Mouse (Mus musculus) stomach, embryonic 14.5 days (tissue): ENCODE results near the gene Pde4d. TPM values are rescaled to one million over a fixed set of nuclear protein-coding genes. Genes with fewer than 3 reads are reported as not detected.

ENCODE experiments used
- ATAC-seq: fragments of 200-750 bp; cut with Nextera tagmentation; 2 replicates; pipeline ENCODE4 v1.8.0; 2017; ENCODE audit warnings: low read depth, moderate TSS enrichment; ENCODE audit not compliant: insufficient number of reproducible peaks, insufficient read depth, low FRiP score
- H3K27ac ChIP-seq: fragments of 300-500 bp; sonication (generic); 2 replicates; pipeline ENCODE4 v1.5.1; 2014; ENCODE audit warnings: mild to moderate bottlenecking, low read length, moderate library complexity, mixed read lengths
- H3K27me3 ChIP-seq: fragments of 300-500 bp; sonication (generic); 2 replicates; pipeline ENCODE4 v1.6.1; 2014; ENCODE audit warnings: low read length, control low read depth, mixed read lengths; ENCODE audit not compliant: control insufficient read depth, insufficient read depth
- H3K36me3 ChIP-seq: fragments of 300-500 bp; sonication (generic); 2 replicates; pipeline ENCODE4 v1.6.1; 2014; ENCODE audit warnings: mild to moderate bottlenecking, control low read depth, low read length, moderate library complexity, mixed read lengths; ENCODE audit not compliant: control insufficient read depth, insufficient read depth
- H3K4me1 ChIP-seq: fragments of 300-500 bp; sonication (generic); 2 replicates; pipeline ENCODE4 v1.6.1; 2014; ENCODE audit warnings: low read length, control low read depth, mixed read lengths; ENCODE audit not compliant: control insufficient read depth, insufficient read depth
- H3K4me2 ChIP-seq: fragments of 300-500 bp; sonication (generic); replicated peaks from 2 replicates; pipeline ENCODE4 v1.6.1; 2014; ENCODE audit warnings: low read depth, low read length, control low read depth
- H3K4me3 ChIP-seq: fragments of 300-500 bp; sonication (generic); 2 replicates; pipeline ENCODE4 v1.5.1; 2014; ENCODE audit warnings: low read depth, low read length, control low read depth
- H3K9ac ChIP-seq: fragments of 300-500 bp; sonication (generic); replicated peaks from 2 replicates; pipeline ENCODE4 v1.6.1; 2014; ENCODE audit warnings: low read depth, mild to moderate bottlenecking, control low read depth, low read length, moderate library complexity, mixed read lengths
- H3K9me3 ChIP-seq: fragments of 300-500 bp; sonication (generic); 2 replicates; pipeline ENCODE4 v1.6.1; 2016; ENCODE audit warnings: low read depth, low read length, control low read depth; ENCODE audit not compliant: control insufficient read depth
- WGBS: fragments of 180-500 bp; shearing (Covaris S2); extraction: QIAGEN DNeasy Blood & Tissue Kit; methylation state at CpG from one replicate; pipeline ENCODE4 v1.1.7; 2014; 5-methylcytosine and 5-hydroxymethylcytosine counted together
- polyA plus RNA-seq: library from polyadenylated mRNA; unstranded; fragments of >200 nt; fragmentation: Nextera tagmentation; extraction: Ambion mirVana; gene quantifications from 2 replicates; pipeline ENCODE4 v1.2.1, GENCODE M21; 2014

The Pde4d gene
- polyA plus RNA-seq, 1 experiment from 2014 or later, result 29.3 TPM

DNA sequence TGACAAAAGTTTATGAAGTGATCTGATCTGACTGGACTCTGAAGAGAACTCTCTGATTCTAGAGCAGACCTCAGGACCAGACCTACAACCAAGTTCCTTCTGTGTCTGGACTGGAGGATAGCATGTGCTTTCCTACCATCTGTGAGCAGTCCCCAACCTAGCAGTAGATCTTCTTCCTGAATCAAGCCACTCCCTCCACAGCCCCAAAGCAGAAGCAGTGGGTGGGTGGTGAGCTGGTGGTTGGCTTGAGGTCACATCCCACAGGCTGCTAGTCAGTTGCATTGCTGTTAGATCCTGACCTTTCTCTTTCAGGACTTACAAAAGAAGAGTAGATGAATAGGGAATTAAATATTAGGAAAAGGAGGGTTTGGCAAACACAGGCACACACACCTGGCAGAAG is 16.0 kb downstream of the Pde4d start:
- H3K27me3 ChIP-seq, result no peaks in the 10 kb centered on the region
- H3K27ac ChIP-seq, result no peak overlapping the region
- H3K36me3 ChIP-seq, result no peaks in the 10 kb centered on the region
- no peaks in the 10 kb centered on the region for H3K4me1 ChIP-seq
- no peak overlapping the region for H3K9ac ChIP-seq
- no peak overlapping the region for H3K4me2 ChIP-seq
- no peak for ATAC-seq
- no peak overlapping the region for H3K4me3 ChIP-seq
- H3K9me3 ChIP-seq, result no peaks in the 10 kb centered on the region

DNA sequence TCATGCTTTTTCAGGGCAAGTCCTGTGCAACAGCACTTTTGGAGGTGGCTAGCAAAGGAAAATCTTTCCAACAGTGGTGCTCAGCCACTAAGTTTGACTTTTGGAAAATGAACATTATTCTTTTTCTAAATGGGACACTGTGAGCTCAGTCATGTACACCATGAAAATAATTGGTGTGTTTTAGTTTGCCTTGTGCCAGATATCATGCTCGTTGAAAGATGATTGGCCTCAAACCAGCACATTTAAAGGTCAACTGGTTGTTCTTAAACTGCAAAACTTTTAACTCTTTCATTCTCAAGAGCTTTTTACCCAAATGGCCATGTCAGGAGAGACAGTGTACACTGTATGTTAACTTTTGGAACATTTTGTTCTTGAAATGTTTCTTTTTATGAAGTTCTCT is 17.3 kb downstream of the Pde4d start:
- H3K4me2 ChIP-seq, result no peak overlapping the region
- no peak overlapping the region for H3K9ac ChIP-seq
- no peaks in the 10 kb centered on the region for H3K27me3 ChIP-seq
- no peaks in the 10 kb centered on the region for H3K36me3 ChIP-seq
- no peak overlapping the region for H3K27ac ChIP-seq
- ATAC-seq, result no peak
- no peaks in the 10 kb centered on the region for H3K9me3 ChIP-seq
- H3K4me3 ChIP-seq, result no peak overlapping the region
- 16% methylated on average over 1 of the region's 1 CpGs for WGBS
- H3K4me1 ChIP-seq, result no peaks in the 10 kb centered on the region

DNA sequence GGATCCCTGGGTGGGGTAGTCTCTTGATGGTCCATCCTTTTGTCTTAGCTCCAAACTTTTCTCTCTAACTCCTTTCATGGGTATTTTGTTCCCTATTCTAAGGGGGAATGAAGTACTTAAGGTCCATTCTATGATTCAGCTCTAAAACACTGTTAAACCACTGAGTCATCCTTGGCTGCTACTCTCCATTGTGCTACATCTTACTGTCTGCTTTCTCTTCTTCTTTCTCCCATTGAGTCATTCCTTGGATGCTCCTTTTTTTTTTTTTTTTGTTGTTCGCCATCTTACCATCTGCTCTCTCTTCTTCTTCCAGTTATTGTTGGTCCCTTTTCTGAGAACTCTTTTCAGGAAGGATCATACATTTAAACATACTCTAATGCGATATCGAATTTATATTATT is 30.7 kb downstream of the Pde4d start:
- Histone ChIP-seq H3K27me3 (no peaks in the 10 kb centered on the region), H3K4me2 (no peak overlapping the region), H3K4me3 (no peak overlapping the region), H3K27ac (no peak overlapping the region), H3K9ac (no peak overlapping the region), H3K9me3 (no peaks in the 10 kb centered on the region), H3K36me3 (no peaks in the 10 kb centered on the region), H3K4me1 (no peaks in the 10 kb centered on the region)
- no peak for ATAC-seq
- WGBS, result 96% methylated on average over 3 of the region's 3 CpGs

DNA sequence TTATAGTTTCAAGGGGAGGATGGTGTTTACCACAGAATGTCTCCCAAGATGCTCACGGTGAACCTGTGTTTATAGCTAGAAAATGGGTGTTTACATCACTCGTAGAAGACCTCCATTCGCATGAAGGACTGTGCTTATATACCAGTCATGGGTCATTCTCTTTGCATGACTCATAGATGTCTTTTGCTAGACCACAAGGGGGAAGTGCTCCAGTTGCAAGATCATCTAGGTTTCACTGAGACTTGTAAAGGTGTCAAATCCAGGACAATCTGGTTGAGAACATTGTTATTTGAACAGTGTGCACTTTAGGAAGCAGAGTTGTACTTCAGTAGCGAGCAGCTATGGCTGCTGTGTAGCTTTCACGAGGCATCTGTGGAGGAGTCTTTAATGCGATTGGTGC is 35.3 kb downstream of the Pde4d start:
- Histone ChIP-seq H3K36me3 (no peaks in the 10 kb centered on the region), H3K4me1 (no peaks in the 10 kb centered on the region), H3K27ac (no peak overlapping the region), H3K27me3 (no peaks in the 10 kb centered on the region), H3K9me3 (no peaks in the 10 kb centered on the region), H3K4me2 (no peak overlapping the region), H3K9ac (no peak overlapping the region), H3K4me3 (no peak overlapping the region)
- 59% methylated on average over 6 of the region's 6 CpGs for WGBS
- no peak for ATAC-seq

DNA sequence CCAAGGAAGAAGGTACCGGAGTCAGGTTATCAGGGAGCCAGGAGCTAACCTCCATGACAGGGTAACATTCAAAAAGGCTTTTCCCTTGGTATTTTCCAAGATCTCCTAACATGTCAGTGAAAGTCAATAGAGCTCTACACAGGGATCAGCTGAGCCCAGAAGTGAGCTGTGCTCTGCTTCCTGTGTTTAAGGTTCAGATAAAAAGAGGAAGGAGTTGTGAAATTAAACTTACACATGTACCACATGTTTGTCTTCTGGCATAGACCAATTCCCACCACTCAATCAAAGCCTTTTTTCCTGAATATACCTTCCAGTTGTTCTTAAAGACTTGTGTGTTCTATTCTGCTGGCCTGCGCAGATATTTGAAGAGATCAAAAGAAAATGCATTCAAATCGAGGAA is 37.3 kb downstream of the Pde4d start:
- no peaks in the 10 kb centered on the region for H3K36me3 ChIP-seq
- H3K9ac ChIP-seq, result no peak overlapping the region
- no peak for ATAC-seq
- H3K4me3 ChIP-seq, result no peak overlapping the region
- 87% methylated on average over 3 of the region's 3 CpGs for WGBS
- H3K9me3 ChIP-seq, result no peaks in the 10 kb centered on the region
- H3K4me2 ChIP-seq, result no peak overlapping the region
- H3K27ac ChIP-seq, result no peak overlapping the region
- H3K27me3 ChIP-seq, result no peaks in the 10 kb centered on the region
- no peaks in the 10 kb centered on the region for H3K4me1 ChIP-seq

DNA sequence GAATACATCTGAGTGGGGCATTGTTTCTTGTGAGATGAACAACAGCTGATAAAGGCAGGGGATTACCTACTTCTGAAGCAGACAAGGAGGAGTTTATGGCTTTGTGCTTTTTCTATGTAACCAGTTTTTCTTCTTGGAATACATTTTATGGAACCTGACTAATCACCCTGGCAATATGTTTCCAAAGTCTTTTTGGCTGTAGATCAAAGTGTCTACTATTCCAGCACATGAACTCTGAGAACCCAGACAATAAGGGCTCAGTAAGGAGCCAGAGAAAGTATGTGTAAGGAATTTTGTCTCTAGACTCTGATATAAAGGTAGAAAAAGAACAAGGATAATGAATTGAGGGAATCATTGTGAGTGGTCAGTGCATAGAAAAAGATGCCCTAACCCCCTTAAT is 40.1 kb downstream of the Pde4d start:
- Histone ChIP-seq H3K36me3 (no peaks in the 10 kb centered on the region), H3K27me3 (no peaks in the 10 kb centered on the region)
- ATAC-seq, result no peak

DNA sequence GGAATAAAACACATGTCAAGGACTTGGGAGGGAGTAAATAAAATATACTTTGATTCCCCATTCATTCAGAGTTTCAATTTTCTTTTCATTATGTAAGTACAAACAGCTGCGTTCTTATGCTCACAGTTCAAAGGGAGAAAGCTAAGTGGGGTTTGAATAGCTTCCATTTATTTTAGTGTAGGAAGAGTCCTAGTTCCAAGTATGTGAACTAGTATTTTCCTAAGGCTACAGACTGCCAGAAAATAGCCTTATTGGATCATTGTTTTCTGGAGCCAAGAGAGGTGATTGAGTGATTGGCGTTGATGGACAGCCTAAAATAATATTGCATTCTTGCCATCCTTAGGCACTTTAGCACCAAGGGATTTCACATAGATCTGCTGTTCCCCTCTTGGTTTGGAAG is 41.1 kb downstream of the Pde4d start:
- H3K4me2 ChIP-seq, result no peak overlapping the region
- no peak overlapping the region for H3K9ac ChIP-seq
- no peak for ATAC-seq
- no peaks in the 10 kb centered on the region for H3K9me3 ChIP-seq
- no peaks in the 10 kb centered on the region for H3K27me3 ChIP-seq
- no peak overlapping the region for H3K4me3 ChIP-seq
- H3K36me3 ChIP-seq, result no peaks in the 10 kb centered on the region
- H3K4me1 ChIP-seq, result no peaks in the 10 kb centered on the region
- H3K27ac ChIP-seq, result no peak overlapping the region
- 82% methylated on average over 2 of the region's 2 CpGs for WGBS

More for the DNA sequence above, 40.1 kb downstream of the Pde4d start:
- Histone ChIP-seq H3K4me3 (no peak overlapping the region), H3K9me3 (no peaks in the 10 kb centered on the region), H3K4me1 (no peaks in the 10 kb centered on the region), H3K27ac (no peak overlapping the region), H3K9ac (no peak overlapping the region), H3K4me2 (no peak overlapping the region)

DNA sequence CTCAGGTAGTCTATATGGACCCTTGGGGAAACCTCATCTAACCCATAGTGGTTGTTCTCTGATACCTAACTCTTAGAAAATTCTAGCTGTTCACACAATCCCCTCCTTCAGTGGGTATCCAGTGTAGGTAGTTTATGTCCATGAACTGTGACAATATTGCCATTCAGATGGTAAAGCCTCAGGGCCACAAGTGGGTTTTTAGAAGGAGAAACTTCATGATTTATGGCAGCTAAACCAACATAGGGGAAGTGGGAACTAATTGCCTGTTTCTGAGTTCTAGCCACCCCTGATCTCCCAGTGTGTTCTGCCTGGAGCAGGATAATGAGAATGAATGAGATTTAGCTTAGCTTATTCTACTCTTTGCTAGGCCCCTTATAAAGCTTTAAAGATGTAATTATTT is 43.1 kb downstream of the Pde4d start:
- H3K9me3 ChIP-seq, result no peaks in the 10 kb centered on the region
- no peak overlapping the region for H3K9ac ChIP-seq
- H3K4me2 ChIP-seq, result no peak overlapping the region
- H3K36me3 ChIP-seq, result no peaks in the 10 kb centered on the region
- no peaks in the 10 kb centered on the region for H3K4me1 ChIP-seq
- no peaks in the 10 kb centered on the region for H3K27me3 ChIP-seq
- H3K27ac ChIP-seq, result no peak overlapping the region
- ATAC-seq, result no peak
- no peak overlapping the region for H3K4me3 ChIP-seq

DNA sequence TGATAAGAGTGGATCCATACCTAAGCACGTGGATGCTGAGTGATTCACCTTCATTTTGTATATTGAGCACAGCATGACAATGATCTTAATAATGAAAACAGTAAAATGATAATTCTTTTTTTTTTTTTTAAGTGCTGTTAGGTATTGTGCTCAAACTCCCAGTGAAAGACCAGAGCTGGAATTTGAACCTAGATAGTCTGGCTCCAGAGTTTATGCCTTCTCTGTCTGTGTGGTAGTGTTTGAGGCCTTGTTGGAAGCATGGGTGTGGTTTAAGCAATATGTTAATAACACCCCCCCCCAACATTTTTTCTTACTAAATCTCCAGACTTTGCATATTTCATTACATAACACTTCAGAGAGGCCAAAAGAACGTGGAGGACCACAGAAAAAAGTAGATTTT is 44.6 kb downstream of the Pde4d start:
- Histone ChIP-seq H3K9me3 (no peaks in the 10 kb centered on the region), H3K9ac (no peak overlapping the region), H3K4me3 (no peak overlapping the region), H3K36me3 (no peaks in the 10 kb centered on the region), H3K4me2 (no peak overlapping the region), H3K4me1 (no peaks in the 10 kb centered on the region), H3K27ac (no peak overlapping the region), H3K27me3 (no peaks in the 10 kb centered on the region)
- WGBS, result 53% methylated on average over 2 of the region's 2 CpGs
- no peak for ATAC-seq
